Mouse (Mus musculus) neutrophil, adult 5-6 weeks (primary cell): ENCODE measurements around the gene Cmtm7. TPM values are rescaled to one million over a fixed set of nuclear protein-coding genes. Genes with fewer than 3 reads are reported as not detected.

Experiments
- ATAC-seq: fragments of 151-379, 151-347 bp; 2 replicates; pipeline ENCODE4 v1.8.0; 2017; ENCODE audit warnings: mild to moderate bottlenecking, moderate TSS enrichment; ENCODE audit not compliant: insufficient number of reproducible peaks, poor library complexity, low FRiP score, severe bottlenecking; ENCODE audit errors: extremely low read depth
- total RNA-seq: library from RNA; stranded (forward); fragments of 200-1000 nt; gene quantifications from 2 replicates; pipeline ENCODE4 v1.2.3, GENCODE M21; 2017

Cmtm7 gene
- total RNA-seq, 1 experiment from 2014 or later = 159 TPM

GRCm38 (mm10) chr9:114774629-114775028 is 7.0 kb downstream of the Cmtm7 start:
- no peak for ATAC-seq

GRCm38 (mm10) chr9:114771565-114771964 is 10.1 kb downstream of the Cmtm7 start:
- no peak for ATAC-seq

GRCm38 (mm10) chr9:114770224-114770623 is 11.4 kb downstream of the Cmtm7 start:
- ATAC-seq = peak; percentile 79

GRCm38 (mm10) chr9:114768066-114768465 is 13.6 kb downstream of the Cmtm7 start:
- ATAC-seq = no peak; the same call in 1 of the 2 replicates

GRCm38 (mm10) chr9:114767507-114767906 is 14.1 kb downstream of the Cmtm7 start:
- ATAC-seq = no peak

- ATAC-seq = no peak
These were observed 14.6 kb downstream of the Cmtm7 start for GRCm38 (mm10) chr9:114767030-114767429.

GRCm38 (mm10) chr9:114763341-114763740 is 18.3 kb downstream of the Cmtm7 start:
- ATAC-seq = peak; percentile 45; the same call in 1 of the 2 replicates

- no peak for ATAC-seq
These were observed 19.8 kb downstream of the Cmtm7 start for GRCm38 (mm10) chr9:114761848-114762247.

- no peak for ATAC-seq
These were observed 21.3 kb downstream of the Cmtm7 start for GRCm38 (mm10) chr9:114760353-114760752.

GRCm38 (mm10) chr9:114759886-114760285 is 21.8 kb downstream of the Cmtm7 start:
- ATAC-seq = no peak

- ATAC-seq = 0 out of 2 replicates have a peak, but pooled peaks have one; percentile 13
These were observed 22.9 kb downstream of the Cmtm7 start for GRCm38 (mm10) chr9:114758801-114759200.

GRCm38 (mm10) chr9:114758272-114758671 is 23.4 kb downstream of the Cmtm7 start:
- ATAC-seq = no peak

GRCm38 (mm10) chr9:114752863-114753484 is 28.7 kb downstream of the Cmtm7 start:
- ATAC-seq = peak; percentile 91

GRCm38 (mm10) chr9:114752311-114752710 is 29.3 kb downstream of the Cmtm7 start:
- peak; percentile 33; the same call in 1 of the 2 replicates for ATAC-seq

GRCm38 (mm10) chr9:114751582-114751981 is 30.1 kb downstream of the Cmtm7 start:
- ATAC-seq = no peak

GRCm38 (mm10) chr9:114747466-114747865 is 34.2 kb downstream of the Cmtm7 start:
- ATAC-seq = no peak

GRCm38 (mm10) chr9:114747012-114747411 is 34.6 kb downstream of the Cmtm7 start:
- no peak for ATAC-seq

- no peak for ATAC-seq
These were observed 36.0 kb downstream of the Cmtm7 start for GRCm38 (mm10) chr9:114745654-114746053.

- ATAC-seq = no peak
These were observed 36.5 kb downstream of the Cmtm7 start for GRCm38 (mm10) chr9:114745163-114745562.

GRCm38 (mm10) chr9:114742731-114743130 is 38.9 kb downstream of the Cmtm7 start:
- ATAC-seq = peak; percentile 97

- ATAC-seq = no peak
These were observed 41.3 kb downstream of the Cmtm7 start for GRCm38 (mm10) chr9:114740336-114740735.
